Mouse (Mus musculus): ENCODE results near the gene Olfr1164.

DNA sequence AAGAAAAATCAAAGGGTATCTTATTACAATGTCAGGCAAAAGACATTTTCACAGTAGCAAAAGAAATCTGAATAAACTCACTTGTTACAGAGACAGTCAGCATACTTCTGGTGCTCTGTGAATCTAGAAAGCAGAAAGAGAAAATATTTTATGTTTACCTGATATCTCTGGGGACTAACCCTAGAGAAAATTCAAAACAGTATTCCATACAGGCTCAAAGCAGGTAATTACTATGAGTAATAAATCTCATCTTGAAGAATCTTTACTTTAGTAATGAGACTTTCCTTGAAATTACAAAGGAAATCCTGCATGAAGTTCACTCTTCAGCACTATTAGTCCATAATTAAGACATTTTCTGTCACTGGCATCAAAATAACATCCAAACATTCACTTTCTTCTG, 22.0 kb downstream of the Olfr1164 start, which contains the start of gene Olfr1163:
- TF ChIP-seq CTCF (IDR thresholded peaks at IDR 0.05; ENCODE audit: extremely low read depth, insufficient read length, insufficient replicate concordance, low read depth, low read length) (no peak), POLR2A (IDR thresholded peaks at IDR 0.05; ENCODE audit: low read depth, low read length) (no peak)

All from small intestine, adult 2 months (tissue).